Mouse (Mus musculus) ES-E14 (cell line): Measurements from ENCODE around the gene Vps50. TPM values are rescaled to one million over a fixed set of nuclear protein-coding genes. Genes with fewer than 3 reads are reported as not detected.
A peak's percentile ranks its signal among the peaks of the same experiment; 100 is the strongest.
"Not testable (repeated sequence)": the region's sequence is repeated elsewhere in the genome, so short reads cannot be mapped to it uniquely, and the experiment has no call there.

Source experiments
- DNase-seq: peaks from one replicate; pipeline ENCODE4 v3.0.0-alpha.2; 2013; ENCODE audit warnings: low read depth, low spot score
- H3K27ac ChIP-seq: 2 replicates; pipeline ENCODE4 v1.5.1; 2012; ENCODE audit warnings: low read depth, mild to moderate bottlenecking, low read length, moderate library complexity, mixed read lengths; ENCODE audit not compliant: poor library complexity, insufficient read depth, severe bottlenecking
- H3K36me3 ChIP-seq: 2 replicates; pipeline ENCODE4 v1.6.1; 2012; ENCODE audit warnings: mild to moderate bottlenecking, low read length, moderate library complexity, mixed read lengths; ENCODE audit not compliant: control insufficient read depth, poor library complexity, insufficient read depth, severe bottlenecking
- H3K4me1 ChIP-seq, 2 experiments: fragments of 150-350 bp in 1 of 2; sonication (generic) in 1 of 2; 2 replicates each; pipeline ENCODE4 v1.6.1; 2012; ENCODE audit warnings: low read length in 2 of 2, mild to moderate bottlenecking in 1 of 2, mixed read lengths in 1 of 2; ENCODE audit not compliant: control insufficient read depth in 2 of 2, insufficient read depth in 2 of 2, poor library complexity in 1 of 2
- H3K4me3 ChIP-seq, 2 experiments: fragments of 150-350 bp in 1 of 2; sonication (generic) in 1 of 2; 2 replicates each; pipeline ENCODE4 v1.5.1; 2012; ENCODE audit warnings: low read length in 2 of 2, low read depth in 1 of 2, mild to moderate bottlenecking in 1 of 2, mixed read lengths in 1 of 2; ENCODE audit not compliant: insufficient read depth in 1 of 2, poor library complexity in 1 of 2, severe bottlenecking in 1 of 2
- H3K9ac ChIP-seq: 2 replicates; pipeline ENCODE4 v1.6.1; 2012; ENCODE audit warnings: low read depth, mild to moderate bottlenecking, low read length, mixed read lengths; ENCODE audit not compliant: poor library complexity, insufficient read depth, severe bottlenecking
- H3K9me3 ChIP-seq: fragments of 150-350 bp; sonication (generic); 2 replicates; pipeline ENCODE4 v1.6.1; 2012; ENCODE audit warnings: low read depth, mild to moderate bottlenecking, low read length; ENCODE audit not compliant: control insufficient read depth, insufficient read depth
- CHD2 ChIP-seq: IDR thresholded peaks from 2 replicates; pipeline ENCODE4 v1.6.1; 2014; ENCODE audit warnings: mild to moderate bottlenecking, low read depth, low read length, inconsistent platforms
- HCFC1 ChIP-seq: IDR thresholded peaks from 2 replicates; pipeline ENCODE4 v1.6.1; 2012; ENCODE audit warnings: low read length, inconsistent platforms, borderline replicate concordance; ENCODE audit not compliant: insufficient read depth
- MAFK ChIP-seq: IDR thresholded peaks from 2 replicates; pipeline ENCODE4 v1.6.1; 2014; ENCODE audit warnings: mild to moderate bottlenecking, low read depth, low read length, inconsistent platforms; ENCODE audit not compliant: insufficient read depth
- ZC3H11A ChIP-seq: IDR thresholded peaks from 2 replicates; pipeline ENCODE4 v1.6.1; 2012; ENCODE audit warnings: low read depth, mild to moderate bottlenecking, inconsistent platforms, low read length, borderline replicate concordance
- ZNF384 ChIP-seq: IDR thresholded peaks from 2 replicates; pipeline ENCODE4 v1.6.1; 2012; ENCODE audit warnings: low read depth, low read length, inconsistent platforms
- in situ Hi-C, 2 experiments: fragments of 600-800 bp; cut with MboI; formaldehyde crosslinking; loops; one replicate each; pipeline ENCODE4 v1.15.1; 2025; ENCODE audit warnings: low sequenced_read_pairs in 2 of 2, inconsistent platforms in 1 of 2; ENCODE audit not compliant: unreplicated experiment in 2 of 2
- total RNA-seq: library from RNA; depleted of rRNA; stranded (reverse); fragments of 300-350 nt; gene quantifications from 2 replicates; pipeline ENCODE4 v1.2.3, GENCODE M21; 2012

The Vps50 gene
- total RNA-seq, 1 experiment: 39.1 TPM

GRCm38 (mm10) chr6:3585402-3585801, 87.2 kb downstream of the Vps50 start:
- no peaks in the 10 kb centered on the region for H3K9me3 ChIP-seq
- no peaks in the 10 kb centered on the region for H3K4me1 ChIP-seq
- H3K36me3 ChIP-seq: peaks cover 2% of the 10 kb centered on the region; the same call in 1 of the 2 replicates
- no peak overlapping the region for H3K27ac ChIP-seq
- TF ChIP-seq CHD2 (no peak), HCFC1 (no peak), ZC3H11A (no peak), ZNF384 (no peak), MAFK (no peak)
- H3K4me3 ChIP-seq: no peak overlapping the region
- no peak for DNase-seq
- H3K9ac ChIP-seq: no peak overlapping the region
- in situ Hi-C loops: no loop called here

GRCm38 (mm10) chr6:3590289-3590904, 92.2 kb downstream of the Vps50 start:
- Histone ChIP-seq H3K9me3 (no peaks in the 10 kb centered on the region), H3K4me1 (no peaks in the 10 kb centered on the region), H3K36me3 (peaks cover 2% of the 10 kb centered on the region; the same call in 1 of the 2 replicates), H3K4me3 (no peak overlapping the region), H3K9ac (no peak overlapping the region), H3K27ac (no peak overlapping the region)
- TF ChIP-seq ZNF384: no peak
- no peak for TF ChIP-seq MAFK
- in situ Hi-C loops: no loop called here
- no peak for DNase-seq

GRCm38 (mm10) chr6:3594246-3594645, 96.1 kb downstream of the Vps50 start:
- Histone ChIP-seq H3K36me3 (no peaks in the 10 kb centered on the region), H3K9me3 (no peaks in the 10 kb centered on the region), H3K4me1 (no peaks in the 10 kb centered on the region), H3K9ac (no peak overlapping the region), H3K4me3 (no peak overlapping the region), H3K27ac (no peak overlapping the region)
- no peak for DNase-seq
- in situ Hi-C loops: no loop called here
- TF ChIP-seq HCFC1: no peak
- no peak for TF ChIP-seq CHD2
- TF ChIP-seq MAFK: no peak
- no peak for TF ChIP-seq ZC3H11A
- TF ChIP-seq ZNF384: no peak

- Histone ChIP-seq H3K4me3 (no peak overlapping the region), H3K4me1 (no peaks in the 10 kb centered on the region), H3K27ac (no peak overlapping the region), H3K9ac (no peak overlapping the region), H3K36me3 (no peaks in the 10 kb centered on the region), H3K9me3 (no peaks in the 10 kb centered on the region)
- no peak for DNase-seq
- in situ Hi-C loops: no loop called here
- TF ChIP-seq ZNF384 (no peak), MAFK (no peak), ZC3H11A (no peak), CHD2 (no peak), HCFC1 (no peak)
These were observed 114.6 kb downstream of the Vps50 start for GRCm38 (mm10) chr6:3612827-3613226.

GRCm38 (mm10) chr6:3620428-3621387, 122.5 kb downstream of the Vps50 start:
- H3K9ac ChIP-seq, H3K27ac ChIP-seq, H3K36me3 ChIP-seq, in situ Hi-C loops, H3K9me3 ChIP-seq, H3K4me3 ChIP-seq, H3K4me1 ChIP-seq: not testable (repeated sequence)
- peak; percentile 11 for DNase-seq
